In the genomic region with DNA sequence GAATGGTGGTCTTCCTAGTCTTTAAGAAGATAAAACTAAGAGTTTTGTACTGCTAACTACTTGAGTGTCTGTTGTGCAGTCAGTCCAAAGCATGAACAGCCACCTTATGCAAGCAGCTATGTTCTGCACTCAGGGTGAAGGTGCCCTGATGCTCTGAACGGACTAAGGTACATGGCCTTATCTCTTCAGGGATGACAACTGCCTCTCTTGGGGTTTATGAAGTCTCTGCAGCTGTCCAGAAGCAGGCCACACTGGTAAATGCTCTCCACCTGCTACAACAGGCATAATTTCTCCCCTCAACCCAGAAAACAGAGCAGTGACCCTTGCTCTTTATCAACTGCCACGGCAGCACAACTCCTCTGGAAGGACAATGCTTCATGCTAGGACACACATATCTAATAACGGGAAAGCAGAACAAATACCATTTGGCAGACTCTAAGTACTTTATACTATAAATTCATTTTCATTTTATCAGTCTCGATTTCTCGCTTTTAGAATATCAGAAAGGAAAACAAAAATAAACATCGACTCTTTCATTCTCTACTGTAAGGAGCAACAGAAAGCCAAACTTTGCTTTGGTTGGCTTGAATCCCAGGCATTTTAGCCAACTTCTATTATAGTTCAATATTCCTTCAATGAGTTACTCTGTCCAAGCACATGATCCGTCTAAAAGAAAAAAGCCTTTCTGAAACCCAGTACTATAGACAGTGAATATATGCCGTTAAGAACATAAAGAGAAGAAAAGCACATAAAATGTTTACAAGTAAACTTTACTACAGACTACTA, we compare ENCODE assay signal across 16 mouse cellular contexts. TPM values are rescaled to one million over a fixed set of nuclear protein-coding genes. Genes with fewer than 3 reads are reported as not detected.
DNase-seq lines count a peak whose midpoint lies in the region; ATAC-seq and TF ChIP-seq lines count a peak whose summit lies in the region.
"Had no signal": no experiment of that assay in that cellular context is flagged by ENCODE, and none has a peak within 500 bp of the region (broad histone marks: within the 10 kb centered on the region; RNA-seq: fewer than 3 reads in every experiment).

No protein-coding gene starts in this region.

- no peaks in the 10 kb centered on the region for H3K9me3 ChIP-seq in heart, postnatal 0 days (replicated peaks; ENCODE audit: control insufficient read depth, low read length)
- H3K9me3 ChIP-seq in G1E (replicated peaks), result no peaks in the 10 kb centered on the region
- H3K9me3 ChIP-seq: forebrain, embryonic 13.5 days; midbrain, embryonic 15.5 days had no signal

- 39% methylated on average over 8 of the region's 8 CpGs for WGBS in heart, postnatal 0 days

- no peak overlapping the region for H3K4me3 ChIP-seq in heart, postnatal 0 days (ENCODE audit: low read depth, low read length)
- H3K4me3 ChIP-seq in C2C12 (ENCODE audit: insufficient read depth, poor library complexity, severe bottlenecking), result no peak overlapping the region
- H3K4me3 ChIP-seq in G1E (ENCODE audit: low read depth, low read length), result peak overlapping the region; percentile 40; the same call in 1 of the 2 replicates
- H3K4me3 ChIP-seq: forebrain, embryonic 13.5 days; midbrain, embryonic 15.5 days had no signal

- H3K27ac ChIP-seq in heart, postnatal 0 days (ENCODE audit: low read depth), result 0 out of 2 replicates have a peak overlapping the region, but pooled peaks have one; percentile 5
- H3K27ac ChIP-seq: forebrain, embryonic 13.5 days; hindbrain, embryonic 14.5 days; midbrain, embryonic 15.5 days had no signal

- ATAC-seq in heart, postnatal 0 days (ENCODE audit: insufficient read depth, low read depth), result no peak
- ATAC-seq in G1E (ENCODE audit: extremely low read depth, insufficient number of reproducible peaks, low FRiP score, poor library complexity, severe bottlenecking), result no peak
- ATAC-seq: forebrain, embryonic 13.5 days; midbrain, embryonic 15.5 days had no signal

- H3K4me1 ChIP-seq in heart, postnatal 0 days (ENCODE audit: control insufficient read depth, insufficient read depth), result peaks cover 23% of the 10 kb centered on the region
- H3K4me1 ChIP-seq in G1E (ENCODE audit: insufficient read depth, low read depth, low read length), result peaks cover 73% of the 10 kb centered on the region

- H3K79me3 ChIP-seq in C2C12 (ENCODE audit: low read depth), result peaks cover 12% of the 10 kb centered on the region

- DNase-seq in heart, postnatal 0 days (ENCODE audit: low spot score), result no peak
- DNase-seq in heart, adult 8-10 months (ENCODE audit: low spot score), result no peak
- DNase-seq in G1E (ENCODE audit: low spot score) (no peak), liver (peak; percentile 37)
- no peak for DNase-seq in left cerebral cortex, postnatal 4 days
- DNase-seq in urinary bladder, postnatal 10 days (ENCODE audit: low spot score), result no peak
- DNase-seq: cerebellum, adult 2 months; gastrocnemius, postnatal 25 days; layer of hippocampus, adult 9-11 months; lung, postnatal 4 days; right cerebral cortex, postnatal 25 days; thymus, adult 18-20 months had no signal

- intact Hi-C loops in left cerebral cortex, postnatal 4 days (cut with DNase I), result no loop called here

- TF ChIP-seq CTCF in heart, postnatal 0 days (IDR thresholded peaks at IDR 0.05; ENCODE audit: low read depth), result no peak
- TF ChIP-seq CTCF in C2C12 (IDR thresholded peaks at IDR 0.05; ENCODE audit: control insufficient read depth, insufficient read depth, insufficient read length) (no peak), G1E (IDR thresholded peaks at IDR 0.05; ENCODE audit: low read depth, low read length) (no peak)

- H3K79me2 ChIP-seq in C2C12 (ENCODE audit: control insufficient read depth, insufficient read depth), result peaks cover 57% of the 10 kb centered on the region

- no peak overlapping the region for H3K4me2 ChIP-seq in heart, postnatal 0 days (ENCODE audit: low read depth, low read length)
- H3K4me2 ChIP-seq: forebrain, embryonic 13.5 days had no signal

- no peaks in the 10 kb centered on the region for H3K36me3 ChIP-seq in heart, postnatal 0 days (replicated peaks; ENCODE audit: control insufficient read depth, insufficient read depth, low read length)
- no peaks in the 10 kb centered on the region for H3K36me3 ChIP-seq in C2C12 (ENCODE audit: control insufficient read depth, insufficient read depth)
- H3K36me3 ChIP-seq in G1E (replicated peaks), result peaks cover 24% of the 10 kb centered on the region
- H3K36me3 ChIP-seq: midbrain, embryonic 15.5 days had no signal

- H3K27me3 ChIP-seq in heart, postnatal 0 days (ENCODE audit: control insufficient read depth, insufficient read depth, low read length), result no peaks in the 10 kb centered on the region
- H3K27me3 ChIP-seq in C2C12 (ENCODE audit: control insufficient read depth, insufficient read depth, insufficient read length) (no peaks in the 10 kb centered on the region), G1E (ENCODE audit: insufficient read depth, low read length) (no peaks in the 10 kb centered on the region)
- H3K27me3 ChIP-seq: midbrain, embryonic 15.5 days had no signal

- no peak for TF ChIP-seq EP300 in heart, postnatal 0 days (IDR thresholded peaks at IDR 0.05; ENCODE audit: low read depth)

- H3ac ChIP-seq in C2C12 (ENCODE audit: control insufficient read depth, insufficient read length, low read depth), result no peak overlapping the region

- no peak overlapping the region for H3K9ac ChIP-seq in heart, postnatal 0 days (replicated peaks; ENCODE audit: low read depth, low read length)
- H3K9ac ChIP-seq: forebrain, embryonic 13.5 days; hindbrain, embryonic 14.5 days; midbrain, embryonic 15.5 days had no signal

TF ChIP-seq in C2C12, 6 proteins besides CTCF, POLR2A, EP300 and RAD21:
- TF ChIP-seq FOSL1 (IDR thresholded peaks at IDR 0.05; ENCODE audit: insufficient read depth, low read length, poor library complexity, severe bottlenecking), result no peak
- peak; percentile 17 for TF ChIP-seq MYOD1 (IDR thresholded peaks at IDR 0.05; ENCODE audit: control insufficient read depth, insufficient read length, low read depth)

RNA-seq across cellular contexts. Expression of a gene that starts 3.1 kb away (rescaled TPM):
- 43.7 and 53.1 TPM in 2 replicates for total RNA-seq in heart, postnatal 0 days (2014; rRNA removed; ENCODE audit: low replicate concordance)
- polyA plus RNA-seq in heart, postnatal 0 days (2015; fragmentation: Nextera tagmentation; extraction: Ambion mirVana), result 3.0 and 3.6 TPM in 2 replicates
- total RNA-seq in heart, adult 8-10 months (2022), result 10 to 100 TPM; 27.2 to 32.6 (median 31.2) TPM
- polyA plus RNA-seq in C2C12 (2012; fragmentation: generic; extraction: Trizol), result 19.3 TPM
- 59.8 and 104 TPM in 2 replicates for total RNA-seq in G1E (2014; fragmentation: Nextera tagmentation)
- 9.4 and 9.9 TPM in 2 replicates for total RNA-seq in G1E (2017)
- polyA plus RNA-seq in G1E (2012), result 49.8 and 52.2 TPM in 2 replicates
- total RNA-seq in left cerebral cortex, postnatal 4 days (2021), result 10 to 100 TPM; 31.0 to 37.3 TPM
